Mouse (Mus musculus) Muller cell, postnatal 12 days (primary cell): ENCODE results near the gene Bptf.
"Not testable (repeated sequence)": the region's sequence is repeated elsewhere in the genome, so short reads cannot be mapped to it uniquely, and the experiment has no call there.

Experiments used
- DNase-seq: peaks from one replicate; pipeline ENCODE4 v3.0.0-alpha.2; 2015; ENCODE audit errors: inconsistent ontology term

Bptf gene

GRCm38 (mm10) chr11:106987384-106987783, 144.5 kb downstream of the Bptf start:
- DNase-seq, result no peak

- DNase-seq, result not testable (repeated sequence)
Measured at GRCm38 (mm10) chr11:106985979-106986604, 145.8 kb downstream of the Bptf start.
